Mouse (Mus musculus): ENCODE measurements around the gene Cop1.

- TF ChIP-seq CTCF (IDR thresholded peaks at IDR 0.05; ENCODE audit: extremely low read depth, insufficient read depth, low read length) = no peak
- no peak for TF ChIP-seq POLR2A (IDR thresholded peaks at IDR 0.05; ENCODE audit: extremely low read depth, insufficient read depth, low read length)
Observed at GRCm38 (mm10) chr1:159186741-159187140, 45.4 kb upstream of the Cop1 start.
